Mouse (Mus musculus) spleen, adult 2 months (tissue): ENCODE measurements around the gene Kcnk15.

Experiments
- CTCF ChIP-seq: fragments of 200-500 bp; IDR thresholded peaks from 2 replicates; pipeline ENCODE4 v1.5.1; 2011; ENCODE audit warnings: mild to moderate bottlenecking, inconsistent platforms; ENCODE audit not compliant: insufficient read depth, insufficient read length, insufficient replicate concordance; ENCODE audit errors: extremely low read depth
- POLR2A ChIP-seq: fragments of 200-500 bp; IDR thresholded peaks from 2 replicates; pipeline ENCODE4 v1.6.1; 2011; ENCODE audit warnings: low read depth, low read length, inconsistent platforms

DNA sequence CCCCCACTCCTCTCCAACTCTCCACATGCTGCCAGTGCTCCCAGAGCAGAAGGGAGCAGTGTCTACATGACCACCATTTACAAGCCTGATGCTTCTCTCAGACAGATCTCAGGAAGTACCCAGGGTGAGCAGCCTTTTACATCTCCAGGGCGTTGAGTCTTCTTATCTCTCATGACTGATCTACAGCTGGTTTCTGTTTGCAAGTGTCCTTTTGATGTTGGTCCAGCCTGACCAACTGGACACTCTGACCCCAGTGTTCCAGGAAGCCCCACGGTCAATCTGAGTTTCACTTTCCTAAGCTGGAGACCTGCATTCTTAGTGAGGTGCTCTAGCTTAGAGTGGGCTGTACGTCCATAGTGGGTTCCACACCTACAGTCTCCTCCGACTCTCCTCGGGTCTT, 49.6 kb upstream of the Kcnk15 start:
- TF ChIP-seq POLR2A (no peak), CTCF (no peak)
